Mouse (Mus musculus) CH12F3 (cell line): ENCODE measurements around the gene Cyp2w1.

Experiments
- in situ Hi-C: fragments of 300-500 bp; cut with MboI; formaldehyde crosslinking; loops from 2 replicates; pipeline ENCODE4 v1.14.3; 2020; ENCODE audit warnings: low sequenced_read_pairs

Gene Cyp2w1

DNA sequence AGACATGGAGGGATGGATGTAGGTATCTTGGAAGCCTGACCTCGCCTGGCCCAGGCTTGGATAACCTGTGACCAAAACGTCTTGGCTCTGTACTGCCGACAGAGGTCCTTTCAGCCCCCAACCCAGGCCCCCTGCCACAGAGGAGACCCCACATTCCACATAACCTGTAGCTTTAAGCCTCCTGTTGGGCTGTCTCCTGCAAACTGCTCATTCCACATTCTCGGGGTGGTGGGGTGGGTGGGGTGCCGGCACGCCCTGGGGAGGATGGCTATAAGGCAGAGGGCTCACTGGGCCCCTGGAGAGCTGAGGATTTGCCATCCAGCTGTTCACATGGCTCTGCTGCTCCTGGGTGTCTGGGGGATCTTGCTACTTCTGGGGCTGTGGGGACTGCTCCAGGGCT is at the start of gene Cyp2w1:
TSS of gene Cyp2w1 (plus strand) at position 301 of the 400 bp plus-strand sequence.
- in situ Hi-C loops, result loop anchor here (25.0 kb wide), 1 partner anchor 310 kb away; no protein-coding TSS in a partner anchor

- in situ Hi-C loops, result no loop called here
Measured at GRCm38 (mm10) chr5:139303646-139304061, 48.8 kb upstream of the Cyp2w1 start.

- in situ Hi-C loops, result no loop called here
Measured at GRCm38 (mm10) chr5:139309946-139310345, 42.5 kb upstream of the Cyp2w1 start.

DNA sequence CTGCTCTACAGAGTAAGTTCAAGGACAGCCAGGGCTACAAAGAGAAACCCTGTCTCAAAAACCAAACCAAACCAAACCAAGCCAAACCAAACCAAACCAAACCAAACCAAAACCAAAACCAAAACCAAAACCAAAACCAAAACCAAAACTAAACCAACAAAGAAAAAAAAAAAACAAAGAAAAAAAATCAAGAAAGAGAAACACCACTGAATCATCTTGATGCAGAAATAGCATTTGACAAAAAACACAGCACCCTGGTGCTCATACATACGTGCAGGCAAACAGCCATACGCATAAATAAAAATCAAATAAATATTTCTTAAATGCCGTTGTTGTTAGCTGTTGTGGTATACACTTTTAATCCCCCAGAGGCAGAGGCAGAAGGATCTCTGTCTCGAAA is 41.9 kb upstream of the Cyp2w1 start:
- in situ Hi-C loops, result no loop called here

GRCm38 (mm10) chr5:139311822-139312221 is 40.6 kb upstream of the Cyp2w1 start:
- in situ Hi-C loops, result no loop called here

DNA sequence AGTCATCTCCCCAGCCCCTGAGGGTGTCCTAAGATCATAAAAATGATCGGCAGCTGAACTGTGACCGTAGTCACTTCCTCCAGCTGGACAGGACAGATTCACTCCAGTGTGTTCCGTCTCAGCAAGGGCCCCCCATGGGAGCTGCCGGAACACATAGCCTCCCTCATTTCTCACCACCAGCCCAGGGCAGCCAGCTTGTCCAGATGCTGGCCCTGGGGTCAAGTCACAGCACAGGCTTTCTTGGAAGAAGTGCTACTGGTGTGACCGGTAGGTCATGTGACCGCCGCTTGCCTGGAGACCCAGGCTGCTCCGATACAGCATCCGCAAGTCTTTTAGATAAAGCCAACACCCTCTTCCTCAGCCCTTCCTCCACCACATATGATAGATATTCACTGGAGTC is 38.9 kb upstream of the Cyp2w1 start:
- in situ Hi-C loops, result no loop called here

- in situ Hi-C loops, result no loop called here
Measured at GRCm38 (mm10) chr5:139314941-139315642, 37.3 kb upstream of the Cyp2w1 start.

DNA sequence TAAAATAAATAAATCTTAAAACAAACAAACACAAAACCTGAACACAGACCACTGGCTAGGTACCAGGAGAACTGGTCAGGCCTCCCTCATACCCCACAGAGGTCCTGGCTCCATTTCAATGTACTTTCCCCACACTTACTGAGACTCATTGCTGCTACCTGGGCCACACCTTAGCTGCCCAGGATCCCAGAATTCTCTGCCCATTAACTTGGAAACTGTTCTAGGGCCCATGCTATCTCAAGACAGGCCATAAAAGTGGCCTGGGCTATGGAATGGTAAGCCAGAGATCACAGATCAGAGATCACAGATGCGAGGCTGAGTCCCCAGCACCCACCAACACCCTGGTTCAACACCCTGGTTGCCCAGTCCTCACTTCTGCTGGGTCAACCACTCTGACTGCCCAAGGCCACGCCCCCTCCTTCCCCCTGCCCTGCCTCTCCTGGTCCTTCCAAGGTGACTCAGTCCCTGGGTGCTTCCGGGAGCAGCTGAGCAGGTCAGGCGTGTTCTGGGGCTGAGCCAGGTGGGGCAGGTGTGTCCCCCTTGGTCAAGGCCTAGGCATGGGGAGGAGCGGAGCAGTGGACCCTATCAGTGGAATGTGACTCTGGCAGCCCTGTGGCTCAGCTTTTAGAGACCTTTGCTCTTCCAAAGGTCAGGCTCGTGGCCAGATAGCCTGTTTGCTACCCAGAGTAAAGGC is 35.3 kb upstream of the Cyp2w1 start:
- in situ Hi-C loops, result no loop called here

DNA sequence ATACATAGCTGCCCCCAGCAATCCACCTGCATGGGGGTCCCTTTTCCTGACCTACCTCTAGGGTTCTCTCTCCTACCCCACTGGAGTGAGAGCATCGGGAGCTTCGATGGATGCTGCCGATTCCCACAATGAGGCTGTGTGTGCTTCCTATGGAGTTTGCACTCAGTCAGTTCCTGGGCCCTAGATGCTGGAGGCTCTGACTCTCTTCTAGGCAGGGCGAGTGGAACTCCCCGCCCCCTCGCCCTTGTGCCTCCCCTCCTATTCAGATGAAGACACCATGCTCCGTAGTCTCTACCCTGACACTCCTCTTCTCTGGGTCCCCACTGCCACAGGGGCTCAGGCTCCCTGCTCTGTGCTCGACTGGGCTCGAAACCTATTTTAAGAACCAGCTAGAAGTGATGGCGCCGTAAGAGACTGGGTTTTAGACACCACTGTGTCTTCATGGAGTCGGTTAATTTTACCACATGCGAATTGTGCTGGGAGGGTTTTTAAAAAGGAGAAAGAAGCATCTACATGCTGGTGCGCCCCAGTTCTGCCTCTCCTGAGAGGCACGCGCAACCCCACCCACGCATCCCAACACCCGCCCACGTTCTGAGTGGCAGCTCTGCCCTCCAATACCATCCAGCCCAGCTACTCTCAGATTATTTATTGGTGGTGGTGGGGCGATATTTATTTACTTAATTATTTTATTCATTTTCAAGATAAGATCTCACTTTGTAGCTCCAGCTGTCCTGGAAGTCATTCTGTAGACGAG is 34.5 kb upstream of the Cyp2w1 start:
- in situ Hi-C loops, result no loop called here

GRCm38 (mm10) chr5:139320424-139320823 is 32.0 kb upstream of the Cyp2w1 start:
- in situ Hi-C loops, result no loop called here

- in situ Hi-C loops, result no loop called here
Measured at GRCm38 (mm10) chr5:139321331-139321730, 31.1 kb upstream of the Cyp2w1 start.

GRCm38 (mm10) chr5:139323260-139323924 is 29.0 kb upstream of the Cyp2w1 start:
- in situ Hi-C loops, result no loop called here

GRCm38 (mm10) chr5:139324045-139324491 is 28.3 kb upstream of the Cyp2w1 start:
- in situ Hi-C loops, result no loop called here

GRCm38 (mm10) chr5:139324691-139325394 is 27.6 kb upstream of the Cyp2w1 start:
- in situ Hi-C loops, result no loop called here

DNA sequence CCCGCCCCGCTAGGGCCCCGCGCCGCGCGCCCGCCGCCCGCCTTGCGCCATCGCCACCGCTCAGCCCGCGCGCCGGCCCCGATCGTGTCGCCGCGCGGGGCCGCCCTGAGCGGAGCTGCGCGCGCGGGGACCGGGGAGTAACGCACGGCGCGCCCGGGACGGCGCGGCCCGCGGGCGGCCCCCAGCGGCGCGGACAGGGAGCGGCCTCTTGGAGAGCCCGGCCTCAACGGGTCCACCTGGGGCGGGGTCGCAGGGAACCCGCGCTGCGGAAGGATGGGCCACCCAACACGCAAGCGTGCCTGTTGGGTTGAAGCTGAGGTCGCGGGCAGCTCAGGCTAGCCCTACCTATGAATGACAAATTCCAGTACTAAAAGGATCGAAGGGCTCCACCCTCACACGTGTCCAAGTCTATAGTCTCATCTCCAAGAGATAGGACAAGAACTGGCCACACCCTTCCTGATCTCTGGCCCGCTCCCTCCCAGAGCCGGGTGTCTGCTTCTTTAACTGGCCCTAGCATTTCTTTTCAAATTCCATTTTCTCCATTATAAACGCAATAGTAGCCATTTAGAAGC is 26.9 kb upstream of the Cyp2w1 start, which contains the start of gene Adap1:
TSS of gene Adap1 (minus strand) at position 228 of the 572 bp plus-strand sequence.
- in situ Hi-C loops, result no loop called here

- in situ Hi-C loops, result no loop called here
Measured at GRCm38 (mm10) chr5:139326111-139326696, 26.2 kb upstream of the Cyp2w1 start.

DNA sequence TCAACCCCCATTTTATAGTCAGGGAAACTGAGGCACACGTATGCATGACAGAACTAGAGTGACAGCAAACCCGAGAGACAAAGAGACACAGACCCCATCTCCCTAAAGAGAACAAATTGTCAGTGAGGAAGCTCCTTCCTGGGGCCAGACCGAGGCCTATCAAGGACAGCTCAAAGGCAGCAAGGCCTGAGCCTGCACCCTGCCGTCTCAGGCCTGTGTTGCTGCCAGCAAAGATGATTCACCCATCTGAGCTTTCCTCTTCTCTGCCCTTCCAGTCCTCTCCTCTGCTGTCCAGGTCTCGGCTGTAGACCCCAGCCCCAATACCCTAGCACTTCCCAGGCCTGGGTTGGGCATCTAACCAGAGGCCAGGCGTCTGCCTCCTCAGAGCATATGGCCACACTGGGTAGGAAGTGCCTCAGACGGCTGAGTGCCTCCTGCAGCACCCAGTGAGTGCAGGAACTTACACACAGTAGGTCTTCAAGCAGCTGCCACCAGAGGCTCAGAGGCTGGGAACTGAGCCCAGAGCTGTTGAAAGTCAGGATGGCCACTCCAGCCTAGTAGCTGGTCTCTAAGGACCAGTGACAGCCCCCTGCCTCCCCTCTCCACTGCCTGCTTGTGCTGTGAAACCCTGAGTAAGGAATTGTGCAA is 25.3 kb upstream of the Cyp2w1 start:
- in situ Hi-C loops, result no loop called here

DNA sequence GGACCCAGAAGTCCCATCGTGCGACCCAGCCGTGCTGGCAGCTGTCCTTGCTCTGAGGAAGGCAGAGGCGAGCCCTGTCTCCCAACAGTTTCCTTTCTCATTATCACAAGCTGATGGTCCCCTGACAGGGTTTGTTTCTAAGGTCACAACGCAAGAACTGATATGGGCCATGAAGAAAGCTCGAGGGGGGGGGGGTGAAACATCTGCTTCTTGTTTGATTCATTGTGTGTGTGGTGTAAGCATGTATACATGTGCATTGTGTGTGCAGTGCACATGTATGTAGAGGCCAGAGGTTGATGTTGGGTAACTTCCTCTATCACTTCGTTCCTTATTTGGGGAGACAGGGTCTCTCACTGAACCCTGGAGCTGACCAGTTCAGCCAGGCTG is 24.8 kb upstream of the Cyp2w1 start:
- in situ Hi-C loops, result no loop called here

- in situ Hi-C loops, result no loop called here
Measured at GRCm38 (mm10) chr5:139330766-139331165, 21.7 kb upstream of the Cyp2w1 start.
